Mouse (Mus musculus) left cerebral cortex, adult 2 months (tissue): Measurements from ENCODE around the gene B3gat3. TPM values are rescaled to one million over a fixed set of nuclear protein-coding genes. Genes with fewer than 3 reads are reported as not detected.

Experiments
- DNase-seq, 2 experiments: peaks; one replicate each; pipeline ENCODE4 v3.0.0; 2021 to 2022; ENCODE audit warnings: low spot score in 2 of 2, mixed read lengths in 1 of 2; ENCODE audit errors: extremely low spot score in 1 of 2
- H3K27ac ChIP-seq: fragments of 200-600 bp; 2 replicates; pipeline ENCODE4 v1.8.1; 2022
- H3K4me3 ChIP-seq: fragments of 200-600 bp; 2 replicates; pipeline ENCODE4 v1.8.1; 2022
- CTCF ChIP-seq: fragments of 200-600 bp; IDR thresholded peaks from 2 replicates; pipeline ENCODE4 v1.8.1; 2022; ENCODE audit warnings: antibody characterized with exemption, mild to moderate bottlenecking, moderate library complexity
- intact Hi-C: fragments of 180-260 bp; cut with DNase I; formaldehyde crosslinking; loops from one replicate; pipeline ENCODE4 v1.15.1; 2025
- total RNA-seq, 2 experiments: library from RNA; stranded (reverse); gene quantifications; 2 replicates each; pipeline ENCODE4 v1.2.3; 2021

Gene B3gat3
- total RNA-seq, 2 experiments from 2014 or later: 172 to 173 TPM

DNA sequence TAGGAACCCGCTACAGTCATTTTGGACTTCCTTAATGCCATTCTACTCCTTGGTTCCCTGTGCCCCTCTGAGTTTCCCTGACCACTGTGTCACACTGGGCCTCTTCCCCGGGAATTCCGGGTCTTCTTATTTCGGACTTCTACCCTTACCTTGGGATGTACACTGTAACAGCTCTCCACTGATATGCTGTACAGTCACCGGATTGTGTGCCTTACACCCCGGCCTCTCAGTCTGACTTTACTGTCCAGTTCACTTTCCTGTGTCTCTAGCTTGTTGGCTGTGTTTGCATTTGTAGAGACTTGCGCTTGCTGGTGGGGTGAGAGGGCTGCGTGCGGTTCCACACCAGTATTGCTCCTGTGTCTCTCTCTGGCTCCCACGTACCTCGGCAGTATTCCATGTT lies 9.9 kb downstream of the B3gat3 start:
- peak overlapping the region; percentile 73 for H3K27ac ChIP-seq
- intact Hi-C loops: no loop called here
- H3K4me3 ChIP-seq: peak overlapping the region; percentile 49
- DNase-seq: no peak
- no peak for TF ChIP-seq CTCF

DNA sequence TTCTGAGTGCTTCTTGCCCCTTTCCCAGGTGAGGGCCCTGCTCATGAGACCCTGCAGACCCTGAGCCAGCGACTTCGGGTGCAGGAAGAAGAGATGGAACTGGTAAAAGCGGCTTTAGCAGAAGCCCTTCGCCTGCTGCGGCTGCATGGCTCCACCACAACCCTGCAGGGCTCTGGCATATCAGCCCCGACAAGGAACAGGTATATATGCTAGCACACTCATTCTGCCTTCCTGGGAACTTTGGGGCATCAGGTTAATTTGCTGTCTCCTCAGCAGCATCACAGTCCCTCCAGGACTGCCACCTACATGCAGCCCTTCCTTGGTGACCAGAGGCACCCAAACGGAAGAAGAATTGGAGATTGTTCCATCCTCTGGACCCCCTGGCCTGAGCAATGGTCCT lies 10.6 kb downstream of the B3gat3 start:
- no peak for TF ChIP-seq CTCF
- no peak for DNase-seq
- intact Hi-C loops: no loop called here
- Histone ChIP-seq H3K27ac (no peak overlapping the region), H3K4me3 (no peak overlapping the region)

DNA sequence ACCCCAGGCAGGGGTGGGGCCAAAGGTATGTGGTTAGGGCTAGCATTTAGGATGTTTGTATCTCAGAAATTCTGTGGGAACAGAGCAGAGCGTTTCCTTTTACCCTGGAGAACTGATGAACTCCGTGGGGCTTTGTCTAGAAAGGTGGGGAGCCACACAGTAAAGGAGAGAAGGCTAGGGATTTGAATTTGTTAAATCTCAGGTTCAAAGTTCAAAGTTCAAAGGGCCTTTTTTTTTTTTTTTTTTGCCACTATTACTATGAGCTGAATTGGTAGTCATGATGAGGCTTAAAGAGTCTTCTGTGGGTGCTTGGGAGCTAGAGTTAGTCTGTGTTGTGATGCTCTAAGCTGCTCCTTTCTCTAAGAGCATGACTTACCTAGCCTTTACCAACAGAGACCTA lies 16.6 kb downstream of the B3gat3 start:
- intact Hi-C loops: no loop called here
- no peak overlapping the region for H3K27ac ChIP-seq
- TF ChIP-seq CTCF: no peak
- H3K4me3 ChIP-seq: no peak overlapping the region
- no peak for DNase-seq

DNA sequence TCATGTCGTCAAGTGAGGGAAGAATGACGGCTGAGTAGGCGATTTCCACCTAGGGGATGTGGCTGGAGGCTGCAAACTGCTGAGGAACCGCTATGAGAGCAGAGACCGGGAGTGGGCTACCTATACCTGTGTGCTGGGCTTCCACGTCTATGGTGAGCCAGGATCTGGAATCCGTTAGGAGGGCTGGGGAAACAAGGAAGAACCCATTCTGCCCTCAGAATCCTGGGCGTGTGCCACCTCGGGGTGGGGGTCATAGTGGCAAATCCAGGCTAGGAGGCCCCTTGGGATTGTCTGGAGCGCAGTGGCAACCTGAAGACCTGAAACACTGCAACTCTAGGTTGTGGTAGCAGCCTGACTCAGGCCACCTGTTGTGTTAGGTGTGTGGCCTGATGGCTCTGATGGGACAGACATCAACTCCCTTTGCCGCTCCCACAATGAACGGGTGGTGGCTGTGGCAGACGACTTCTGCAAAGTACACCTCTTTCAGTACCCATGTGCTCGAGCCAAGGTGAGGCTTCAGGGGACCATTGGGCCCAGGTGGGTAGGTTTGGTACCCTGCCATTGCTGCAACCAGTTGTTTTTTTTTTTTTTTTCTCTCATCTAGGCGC lies 20.5 kb downstream of the B3gat3 start:
- no peak for DNase-seq
- no peak for TF ChIP-seq CTCF
- Histone ChIP-seq H3K27ac (no peak overlapping the region), H3K4me3 (no peak overlapping the region)
- intact Hi-C loops: loop anchor here (5.0 kb wide), 1 partner anchor 98 kb away; no protein-coding TSS in a partner anchor

DNA sequence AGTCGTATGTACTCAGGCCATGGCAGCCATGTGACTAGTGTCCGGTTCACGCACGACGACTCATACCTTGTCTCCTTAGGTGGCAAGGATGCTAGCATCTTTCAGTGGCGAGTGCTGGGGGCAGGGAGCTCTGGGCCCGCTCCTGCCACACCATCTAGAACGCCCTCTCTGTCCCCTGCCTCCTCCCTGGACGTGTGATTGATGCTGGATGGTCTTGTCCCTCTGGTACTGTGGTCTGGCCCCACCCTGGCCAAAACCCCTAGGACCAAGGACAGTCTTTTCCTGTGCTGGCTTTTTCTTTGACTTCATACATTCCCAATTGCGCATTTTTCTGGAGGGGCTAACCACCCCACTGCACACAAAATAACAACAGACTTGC lies 21.0 kb downstream of the B3gat3 start:
- Histone ChIP-seq H3K27ac (peak overlapping the region; percentile 7), H3K4me3 (peak overlapping the region; percentile 76)
- no peak for TF ChIP-seq CTCF
- intact Hi-C loops: loop anchor here (5.0 kb wide), 1 partner anchor 99 kb away; no protein-coding TSS in a partner anchor
- DNase-seq: no peak

DNA sequence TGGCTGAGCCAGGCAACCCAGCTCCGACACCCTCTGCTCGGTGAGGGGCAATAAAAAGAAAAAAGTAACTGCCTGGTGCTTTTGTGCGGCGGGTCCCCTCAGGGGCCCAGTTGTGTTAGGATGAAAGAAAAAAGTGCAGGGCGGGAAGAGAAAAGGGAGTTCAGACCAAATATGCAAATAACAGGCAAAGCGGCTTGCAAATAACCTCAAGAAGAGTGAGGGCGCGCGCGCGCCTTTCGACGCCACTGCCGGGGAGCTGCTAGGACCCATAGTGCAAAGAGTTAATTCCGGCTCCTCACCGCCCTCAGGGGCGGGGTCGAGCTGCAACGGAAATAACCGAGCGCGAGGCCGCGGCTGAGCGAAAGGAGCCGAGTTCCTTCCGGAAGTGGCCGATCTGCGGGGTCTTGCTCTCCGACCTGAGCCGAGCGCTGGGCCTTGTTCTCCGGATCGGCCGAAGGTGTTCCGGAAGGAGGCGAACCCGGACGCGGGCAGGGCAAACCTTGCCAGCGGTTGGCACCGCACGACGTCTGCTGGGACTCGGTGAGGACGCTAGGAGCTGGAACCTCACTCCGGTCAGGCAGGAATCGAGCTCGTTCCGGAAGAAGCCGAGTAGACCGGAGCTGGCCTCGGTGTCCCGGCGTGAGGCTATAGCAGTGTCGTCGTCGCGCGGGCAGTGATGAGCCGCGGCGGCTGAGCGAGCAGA lies 21.5 kb downstream of the B3gat3 start, which contains the start of gene Mta2:
Mta2 (plus strand) TSS at position 361 of the 703 bp plus-strand sequence.
- peak; percentile 92 to 94 for DNase-seq
- peak within 1 kb of the TSS; percentile 93 for H3K27ac ChIP-seq
- TF ChIP-seq CTCF: no peak; the same call in 1 of the 2 replicates
- peak within 1 kb of the TSS; percentile 76 for H3K4me3 ChIP-seq
- intact Hi-C loops: loop anchor here (5.0 kb wide), 1 partner anchor 99 kb away; no protein-coding TSS in a partner anchor

DNA sequence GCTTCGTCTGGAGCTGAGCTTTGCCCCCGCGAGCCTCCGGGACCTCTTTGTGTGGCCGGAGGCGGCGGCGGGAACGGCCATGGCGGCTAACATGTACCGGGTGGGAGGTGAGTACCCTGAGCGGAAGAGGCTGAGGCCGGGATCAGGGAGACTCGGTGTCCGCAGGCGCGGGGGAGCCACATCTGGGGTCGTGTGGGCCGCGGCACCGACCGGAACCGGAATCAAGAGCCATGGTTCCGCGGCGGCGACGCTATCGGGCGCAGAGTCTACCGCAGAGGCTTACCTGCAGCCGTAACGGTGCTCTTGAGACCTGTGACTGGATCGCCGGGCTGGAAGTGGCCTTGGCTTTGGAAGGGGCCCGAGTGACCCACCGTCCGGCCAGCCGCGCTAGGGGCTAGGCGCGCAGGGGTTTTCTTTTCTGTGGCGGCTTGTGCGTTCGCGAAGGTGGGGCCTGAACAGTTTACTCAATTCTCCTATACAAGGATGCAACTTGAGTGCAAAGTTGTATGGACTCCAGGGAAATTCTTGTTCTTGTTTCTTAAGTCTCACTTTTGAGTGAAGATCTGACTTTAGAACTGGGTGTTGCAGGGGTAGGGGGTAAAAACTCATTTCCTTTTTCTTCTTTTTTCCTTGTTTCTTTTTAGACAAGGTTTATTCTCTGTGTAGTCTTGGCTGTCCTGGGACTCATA lies 22.2 kb downstream of the B3gat3 start:
- peak in 1 of 2 experiments; percentile 59 for DNase-seq
- Histone ChIP-seq H3K4me3 (peak overlapping the region; percentile 76), H3K27ac (peak overlapping the region; percentile 93)
- intact Hi-C loops: loop anchor here (5.0 kb wide), 1 partner anchor 100 kb away; no protein-coding TSS in a partner anchor
- no peak for TF ChIP-seq CTCF

DNA sequence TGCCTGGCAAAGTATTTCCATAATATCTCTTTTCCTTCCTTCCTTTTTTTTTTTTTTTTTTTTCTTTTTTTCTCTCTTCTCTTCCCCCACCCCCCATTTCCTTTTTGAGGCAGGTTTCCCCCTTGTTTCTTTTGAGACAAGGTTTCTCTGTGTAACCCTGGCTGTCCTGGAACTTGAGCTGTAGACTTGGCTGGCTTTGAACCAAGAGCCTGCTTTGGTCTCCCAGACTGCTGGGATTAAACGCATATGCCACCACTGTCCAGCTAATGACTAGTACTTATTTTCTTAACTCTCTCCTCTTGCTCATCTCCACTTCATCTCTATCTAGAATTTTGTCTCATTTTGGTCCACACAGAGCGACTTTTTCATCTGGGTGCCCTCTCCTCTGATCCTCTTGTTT lies 22.9 kb downstream of the B3gat3 start:
- peak overlapping the region; percentile 76 for H3K4me3 ChIP-seq
- no peak for TF ChIP-seq CTCF
- H3K27ac ChIP-seq: no peak overlapping the region
- no peak for DNase-seq
- intact Hi-C loops: loop anchor here (1.0 to 5.0 kb wide), 2 partner anchors 9 to 101 kb away; no protein-coding TSS in a partner anchor

DNA sequence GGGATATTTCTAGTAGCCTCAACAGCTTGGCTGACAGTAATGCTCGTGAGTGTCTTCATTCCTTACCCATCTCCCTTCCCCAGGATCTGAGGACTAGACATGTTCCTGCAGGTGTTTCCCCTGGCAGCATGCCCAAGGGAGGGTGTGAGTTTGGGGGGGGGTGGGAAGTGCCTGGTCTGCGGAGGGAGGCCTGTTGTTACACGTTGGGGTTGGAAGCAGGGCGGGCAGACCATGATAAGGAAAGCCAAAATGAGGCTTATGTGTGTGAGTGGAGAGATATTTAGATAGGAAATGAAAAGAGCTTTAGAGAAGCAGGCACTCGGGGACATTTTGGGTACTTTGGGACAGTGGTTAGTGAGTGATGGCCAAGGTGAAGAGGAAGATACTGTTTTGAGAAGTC lies 23.9 kb downstream of the B3gat3 start:
- intact Hi-C loops: loop anchor here (5.0 kb wide), 1 partner anchor 102 kb away; no protein-coding TSS in a partner anchor
- no peak for DNase-seq
- Histone ChIP-seq H3K4me3 (no peak overlapping the region), H3K27ac (no peak overlapping the region)
- TF ChIP-seq CTCF: no peak

DNA sequence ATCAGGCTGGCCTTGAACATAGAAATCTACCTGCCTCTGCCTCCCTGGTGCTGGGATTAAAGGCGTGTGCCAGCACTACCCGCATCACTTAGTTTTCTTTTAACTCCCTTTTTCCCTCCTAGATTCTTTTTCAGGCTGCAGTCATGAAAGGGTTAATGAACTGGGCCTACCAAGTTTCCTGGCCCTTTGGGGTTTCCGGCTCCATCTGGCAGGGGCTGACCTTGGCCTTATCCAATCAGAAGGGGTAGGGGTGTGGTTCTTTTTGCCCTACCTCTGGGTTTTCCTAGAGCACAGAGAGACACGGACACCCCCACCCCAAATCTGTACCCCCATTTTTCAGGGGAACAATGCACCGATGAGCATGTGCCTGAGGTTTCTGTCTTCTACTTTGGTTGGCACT lies 24.6 kb downstream of the B3gat3 start:
- DNase-seq: no peak
- H3K4me3 ChIP-seq: no peak overlapping the region
- TF ChIP-seq CTCF: no peak
- intact Hi-C loops: loop anchor here (5.0 kb wide), 1 partner anchor 102 kb away; no protein-coding TSS in a partner anchor
- no peak overlapping the region for H3K27ac ChIP-seq

DNA sequence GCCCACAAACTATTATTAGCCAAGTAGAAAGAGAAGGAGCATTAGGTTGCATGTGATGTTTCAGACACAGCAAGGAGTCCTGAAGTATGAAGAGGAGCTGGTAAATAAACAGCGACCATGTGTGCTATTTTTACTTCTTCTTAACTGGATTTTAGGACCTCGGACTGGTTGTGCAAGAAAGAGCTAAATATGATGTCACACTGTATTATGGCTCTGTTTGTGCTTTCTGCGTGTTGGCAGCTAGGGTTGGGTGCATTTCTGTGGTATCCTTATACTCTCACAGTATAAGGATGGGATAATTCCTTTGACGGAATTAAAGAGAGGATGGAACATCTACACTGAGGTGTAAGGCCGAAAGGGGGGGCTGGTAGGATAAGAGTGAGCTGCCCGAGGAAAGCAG lies 25.1 kb downstream of the B3gat3 start:
- no peak overlapping the region for H3K4me3 ChIP-seq
- TF ChIP-seq CTCF: no peak
- no peak for DNase-seq
- intact Hi-C loops: no loop called here
- no peak overlapping the region for H3K27ac ChIP-seq

DNA sequence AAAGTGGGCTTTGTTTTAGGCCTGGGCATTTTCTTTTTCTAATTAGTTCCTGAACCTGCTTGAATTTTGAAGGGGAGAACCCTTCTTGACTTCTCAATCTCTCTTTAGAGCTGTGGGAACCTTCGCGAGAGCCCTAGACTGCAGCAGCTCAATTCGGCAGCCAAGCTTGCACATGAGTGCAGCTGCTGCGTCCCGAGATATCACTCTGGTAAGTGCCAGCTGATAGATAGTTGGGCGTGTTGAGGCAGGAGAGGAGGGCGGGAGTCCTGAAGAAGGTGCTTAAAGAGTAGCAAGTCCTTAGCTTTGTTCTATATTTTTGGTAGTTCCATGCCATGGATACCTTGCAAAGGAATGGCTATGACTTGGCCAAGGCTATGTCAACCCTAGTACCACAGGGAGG lies 26.8 kb downstream of the B3gat3 start:
- Histone ChIP-seq H3K4me3 (no peak overlapping the region), H3K27ac (no peak overlapping the region)
- intact Hi-C loops: no loop called here
- DNase-seq: no peak
- TF ChIP-seq CTCF: no peak
